8 mouse cellular contexts compared by ENCODE assay signal in genomic region chr9:31290201-31290862, GRCm38 (mm10). TPM values are rescaled to one million over a fixed set of nuclear protein-coding genes. Genes with fewer than 3 reads are reported as not detected.
A peak's percentile ranks its signal among the peaks of the same experiment; 100 is the strongest.
DNase-seq lines count a peak whose midpoint lies in the region; ATAC-seq and TF ChIP-seq lines count a peak whose summit lies in the region.

No protein-coding gene starts in this region.

- no peaks in the 10 kb centered on the region for H3K27me3 ChIP-seq in cerebellum, adult 2 months (ENCODE audit: control insufficient read depth, insufficient read depth, low read length)
- no peaks in the 10 kb centered on the region for H3K27me3 ChIP-seq in midbrain, embryonic 15.5 days (replicated peaks)
- no peaks in the 10 kb centered on the region for H3K27me3 ChIP-seq in midbrain, embryonic 10.5 days (ENCODE audit: low read depth, poor library complexity, severe bottlenecking)
- no peaks in the 10 kb centered on the region for H3K27me3 ChIP-seq in forebrain, embryonic 14.5 days (replicated peaks; ENCODE audit: control insufficient read depth, insufficient read depth, low read length)

- H3K4me3 ChIP-seq in cerebellum, adult 2 months (replicated peaks; ENCODE audit: insufficient read depth, low read depth, low read length), result no peak overlapping the region
- H3K4me3 ChIP-seq in midbrain, embryonic 15.5 days, result no peak overlapping the region
- H3K4me3 ChIP-seq in midbrain, embryonic 10.5 days, result no peak overlapping the region
- no peak overlapping the region for H3K4me3 ChIP-seq in forebrain, embryonic 14.5 days (ENCODE audit: low read depth, low read length)

- TF ChIP-seq CTCF in cerebellum, adult 2 months (IDR thresholded peaks at IDR 0.05; ENCODE audit: borderline replicate concordance, insufficient read depth, low read depth, low read length), result no peak

- no peak for TF ChIP-seq POLR2A in cerebellum, adult 2 months (IDR thresholded peaks at IDR 0.05; ENCODE audit: borderline replicate concordance, insufficient read depth, low read length)

- DNase-seq in cerebellum, adult 2 months, result peak in 1 of 2 experiments; percentile 50
- no peak for DNase-seq in cerebellum, postnatal 4 days (ENCODE audit: low spot score in 2 of 2)
- no peak for DNase-seq in midbrain, embryonic 10.5 days (ENCODE audit: low spot score)
- DNase-seq in forebrain, embryonic 14.5 days (ENCODE audit: low spot score), result peak; percentile 78
- peak; percentile 48 to 58 for DNase-seq in lung, postnatal 4 days
- DNase-seq in spleen, postnatal 36 days (ENCODE audit: low spot score in 2 of 2), result no peak
- DNase-seq in thymus, postnatal 4 days, result no peak

- peak overlapping the region; percentile 72 for H3K27ac ChIP-seq in cerebellum, adult 2 months (ENCODE audit: insufficient read depth, low read length)
- H3K27ac ChIP-seq in midbrain, embryonic 15.5 days, result peak overlapping the region; percentile 39; the same call in 1 of the 2 replicates
- no peak overlapping the region for H3K27ac ChIP-seq in midbrain, embryonic 10.5 days (replicated peaks)
- peak overlapping the region; percentile 45 for H3K27ac ChIP-seq in forebrain, embryonic 14.5 days (ENCODE audit: low read depth, low read length)

- H3K36me3 ChIP-seq in midbrain, embryonic 15.5 days (replicated peaks), result no peaks in the 10 kb centered on the region
- H3K36me3 ChIP-seq in midbrain, embryonic 10.5 days, result peaks cover 25% of the 10 kb centered on the region
- H3K36me3 ChIP-seq in forebrain, embryonic 14.5 days (ENCODE audit: control insufficient read depth, insufficient read depth, low read length), result no peaks in the 10 kb centered on the region

- ATAC-seq in midbrain, embryonic 15.5 days (replicated peaks), result 0 out of 2 replicates have a peak, but pooled peaks have one; percentile 37
- ATAC-seq in forebrain, embryonic 14.5 days, result peak; percentile 90

- no peak overlapping the region for H3K9ac ChIP-seq in midbrain, embryonic 15.5 days
- 0 out of 2 replicates have a peak overlapping the region, but pooled peaks have one; percentile 6 for H3K9ac ChIP-seq in forebrain, embryonic 14.5 days (ENCODE audit: low read length)

- 64% methylated on average over 14 of the region's 14 CpGs for WGBS in cerebellum, adult 2 months
- 76% methylated on average over 14 of the region's 14 CpGs for WGBS in midbrain, embryonic 15.5 days
- WGBS in midbrain, embryonic 10.5 days, result 87% methylated on average over 14 of the region's 14 CpGs
- WGBS in forebrain, embryonic 14.5 days, result 44% methylated on average over 14 of the region's 14 CpGs

- no peaks in the 10 kb centered on the region for H3K9me3 ChIP-seq in midbrain, embryonic 15.5 days
- no peaks in the 10 kb centered on the region for H3K9me3 ChIP-seq in midbrain, embryonic 10.5 days (replicated peaks)
- H3K9me3 ChIP-seq in forebrain, embryonic 14.5 days (replicated peaks; ENCODE audit: control insufficient read depth, low read length), result no peaks in the 10 kb centered on the region

- no peak overlapping the region for H3K4me2 ChIP-seq in midbrain, embryonic 15.5 days
- no peak overlapping the region for H3K4me2 ChIP-seq in forebrain, embryonic 14.5 days (ENCODE audit: low read length)

- peaks cover 9% of the 10 kb centered on the region for H3K4me1 ChIP-seq in cerebellum, adult 2 months (ENCODE audit: control insufficient read depth, insufficient read depth, low read length)
- H3K4me1 ChIP-seq in midbrain, embryonic 15.5 days, result peaks cover 3% of the 10 kb centered on the region; the same call in 1 of the 2 replicates
- no peaks in the 10 kb centered on the region for H3K4me1 ChIP-seq in midbrain, embryonic 10.5 days
- peaks cover 7% of the 10 kb centered on the region; the same call in 1 of the 2 replicates for H3K4me1 ChIP-seq in forebrain, embryonic 14.5 days (ENCODE audit: control insufficient read depth, insufficient read depth, low read length)

RNA-seq across cellular contexts. Expression of gene Prdm10, which starts 10.0 kb away (rescaled TPM):
- polyA plus RNA-seq in cerebellum, adult 2 months (2012; rRNA removed), result 21.5 and 23.4 TPM in 2 replicates
- polyA plus RNA-seq in midbrain, embryonic 15.5 days (2015; fragmentation: Nextera tagmentation; extraction: Ambion mirVana), result 8.9 and 9.9 TPM in 2 replicates
- 7.3 and 8.7 TPM in 2 replicates for polyA plus RNA-seq in midbrain, embryonic 10.5 days (2016; fragmentation: Nextera tagmentation; extraction: Ambion mirVana)
- 7.3 and 9.7 TPM in 2 replicates for polyA plus RNA-seq in forebrain, embryonic 14.5 days (2014; fragmentation: Nextera tagmentation; extraction: Ambion mirVana)

Comparison
In these comparisons a context has a peak if more than half of its experiments do, and no peak if none do; other contexts are left out.
1. DNase-seq: peak in forebrain, embryonic 14.5 days (single experiment) and lung, postnatal 4 days (2 of 2); none in cerebellum, postnatal 4 days (0 of 2), midbrain, embryonic 10.5 days (single experiment), spleen, postnatal 36 days (0 of 2) and thymus, postnatal 4 days (single experiment).